Comparison of ENCODE assay signal across 13 mouse cellular contexts in genomic region chr17:25637986-25638385, GRCm38 (mm10).
"Had no signal": no experiment of that assay in that cellular context is flagged by ENCODE, and none has a peak within 500 bp of the region (broad histone marks: within the 10 kb centered on the region; RNA-seq: fewer than 3 reads in every experiment).

No protein-coding gene starts in this region.

- H3K4me2 ChIP-seq: liver, embryonic 13.5 days; midbrain, embryonic 12.5 days; neural tube, embryonic 13.5 days had no signal

- H3K27me3 ChIP-seq: liver, embryonic 13.5 days; midbrain, embryonic 12.5 days; neural tube, embryonic 13.5 days had no signal

- H3K4me1 ChIP-seq: liver, embryonic 13.5 days had no signal

- ATAC-seq: midbrain, embryonic 16.5 days had no signal

- H3K9me3 ChIP-seq: liver, embryonic 13.5 days; midbrain, embryonic 12.5 days; neural tube, embryonic 13.5 days had no signal

- H3K4me3 ChIP-seq: liver, embryonic 13.5 days; midbrain, embryonic 12.5 days; neural tube, embryonic 13.5 days had no signal

- H3K27ac ChIP-seq: kidney, postnatal 0 days; liver, embryonic 13.5 days; midbrain, embryonic 12.5 days had no signal

- DNase-seq: kidney, adult 8-10 months; left cerebral cortex, postnatal 4 days; liver; liver, embryonic 13.5 days; right cerebral cortex, postnatal 4 days; spleen, adult 18-20 months; thymus, adult 18-20 months; thymus, postnatal 14 days had no signal

- H3K9ac ChIP-seq: liver, embryonic 13.5 days; liver, postnatal 0 days; midbrain, embryonic 12.5 days; neural tube, embryonic 13.5 days had no signal
